In the genomic region with DNA sequence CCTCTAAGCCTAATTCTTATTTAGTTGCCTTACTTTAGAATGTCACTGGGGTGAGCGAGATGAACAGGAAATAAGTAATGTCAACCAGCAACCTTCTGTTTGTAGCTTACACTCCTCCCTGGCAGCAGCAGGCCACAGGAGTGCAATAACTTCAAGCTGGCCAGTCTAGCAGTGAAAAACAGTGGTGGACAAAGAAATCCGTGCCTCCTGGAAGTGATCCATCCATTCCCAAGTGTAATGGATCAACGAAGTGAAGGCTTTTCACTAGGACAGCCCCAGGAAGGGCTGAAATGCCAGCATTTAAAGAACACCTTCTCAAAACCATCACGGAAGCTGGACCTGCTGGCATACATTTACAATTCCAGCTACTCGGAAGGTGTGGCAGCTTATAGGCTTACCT, we compare ENCODE assay signal across 21 mouse cellular contexts. TPM values are rescaled to one million over a fixed set of nuclear protein-coding genes. Genes with fewer than 3 reads are reported as not detected.
"Had no signal": no experiment of that assay in that cellular context is flagged by ENCODE, and none has a peak within 500 bp of the region (broad histone marks: within the 10 kb centered on the region; RNA-seq: fewer than 3 reads in every experiment).

No protein-coding gene starts in this region.

- H3K9ac ChIP-seq: kidney, embryonic 15.5 days; liver, embryonic 13.5 days; lung, embryonic 14.5 days; midbrain, embryonic 13.5 days; neural tube, embryonic 13.5 days had no signal

- H3K36me3 ChIP-seq: liver, embryonic 13.5 days; midbrain, embryonic 10.5 days; midbrain, embryonic 13.5 days; neural tube, embryonic 13.5 days had no signal

- H3K4me1 ChIP-seq: kidney, embryonic 15.5 days; liver, embryonic 13.5 days; megakaryocyte, embryonic 14.5 days; midbrain, embryonic 10.5 days; midbrain, embryonic 13.5 days; neural tube, embryonic 13.5 days had no signal

- H3K4me2 ChIP-seq: kidney, embryonic 15.5 days; liver, embryonic 13.5 days; lung, embryonic 14.5 days; midbrain, embryonic 13.5 days; neural tube, embryonic 13.5 days had no signal

- H3K27ac ChIP-seq: kidney, embryonic 15.5 days; left cerebral cortex, adult 2 months; liver, embryonic 13.5 days; macrophage; midbrain, embryonic 10.5 days; midbrain, embryonic 13.5 days; neural tube, embryonic 13.5 days had no signal

- ATAC-seq: lung, postnatal 0 days; midbrain, embryonic 13.5 days; midbrain, embryonic 16.5 days had no signal

- DNase-seq: kidney, adult 8-10 months; kidney, postnatal 10 days; kidney, postnatal 36 days; layer of hippocampus, postnatal 36 days; liver, embryonic 13.5 days; lung, embryonic 14.5 days; retina, postnatal 1 day; thymus, adult 18-20 months; thymus, postnatal 36 days had no signal

- H3K9me3 ChIP-seq: kidney, embryonic 15.5 days; liver, embryonic 13.5 days; midbrain, embryonic 10.5 days; midbrain, embryonic 13.5 days; neural tube, embryonic 13.5 days had no signal

- H3K4me3 ChIP-seq: kidney, embryonic 15.5 days; left cerebral cortex, adult 2 months; liver, embryonic 13.5 days; megakaryocyte, embryonic 14.5 days; midbrain, embryonic 10.5 days; midbrain, embryonic 13.5 days; myocyte; neural tube, embryonic 13.5 days had no signal

- H3K27me3 ChIP-seq: kidney, embryonic 15.5 days; liver, embryonic 13.5 days; megakaryocyte, embryonic 14.5 days; midbrain, embryonic 13.5 days; neural tube, embryonic 13.5 days had no signal

RNA-seq across cellular contexts. Expression of gene Enpep, which starts 48.2 kb away (rescaled TPM):
- total RNA-seq: monocyte, adult 5-6 weeks; neutrophil, adult 5-6 weeks had no signal
- polyA plus RNA-seq: macrophage had no signal
